Mouse (Mus musculus): ENCODE data around the gene Gna12. TPM values are rescaled to one million over a fixed set of nuclear protein-coding genes. Genes with fewer than 3 reads are reported as not detected.

Gna12 gene
- polyA plus RNA-seq, 1 experiment = 94.4 TPM

DNA sequence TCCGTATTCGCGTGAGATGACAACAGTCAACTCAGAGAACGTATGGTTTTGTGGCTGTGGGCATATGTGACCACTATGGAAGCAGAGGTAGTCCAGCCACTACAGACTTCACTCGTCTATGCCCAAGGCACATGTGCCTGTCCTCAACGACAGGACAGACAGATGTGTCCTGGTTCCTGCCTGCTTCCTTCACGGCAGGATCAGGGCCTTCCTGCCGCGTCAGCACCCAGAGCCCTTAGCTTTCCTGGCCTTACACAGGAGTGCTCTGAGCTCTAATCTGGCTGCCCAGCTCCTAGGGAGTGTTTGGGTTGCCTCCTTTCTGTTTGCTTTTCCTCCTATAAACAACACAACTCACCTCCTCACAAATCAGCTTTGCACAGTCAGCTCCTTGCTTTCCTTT, 53.3 kb downstream of the Gna12 start:
- no peak for TF ChIP-seq CTCF (IDR thresholded peaks at IDR 0.05; ENCODE audit: extremely low read depth, insufficient read depth, low read length)
- H3K27ac ChIP-seq (ENCODE audit: insufficient read depth, low read length) = no peak overlapping the region; the same call in 1 of the 2 replicates
- H3K4me1 ChIP-seq (ENCODE audit: control insufficient read depth, insufficient read depth, low read length) = no peaks in the 10 kb centered on the region
- H3K4me3 ChIP-seq (ENCODE audit: insufficient read depth, low read length) = no peak overlapping the region

DNA sequence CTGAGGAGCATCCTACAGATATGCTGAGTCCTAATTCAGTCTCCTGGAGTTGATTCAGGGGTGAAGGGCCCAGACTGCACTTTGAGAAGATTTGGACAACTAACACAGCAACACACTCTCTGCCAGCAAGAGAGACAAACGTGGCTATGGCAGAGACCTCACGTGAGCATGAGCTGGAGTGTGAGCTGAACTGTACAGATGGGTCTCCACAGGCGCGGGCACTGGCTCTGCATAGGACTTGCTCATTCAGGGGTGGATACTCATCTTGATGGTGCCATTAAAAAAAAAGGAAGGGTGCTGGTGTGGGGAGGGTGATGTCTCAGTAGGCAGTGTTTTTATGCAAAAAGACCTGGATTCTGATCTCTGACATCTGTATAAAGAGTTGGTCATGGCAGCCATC, 55.1 kb downstream of the Gna12 start:
- Histone ChIP-seq H3K4me1 (ENCODE audit: control insufficient read depth, insufficient read depth, low read length) (no peaks in the 10 kb centered on the region), H3K27ac (ENCODE audit: insufficient read depth, low read length) (no peak overlapping the region), H3K4me3 (ENCODE audit: insufficient read depth, low read length) (no peak overlapping the region)
- TF ChIP-seq CTCF (IDR thresholded peaks at IDR 0.05; ENCODE audit: extremely low read depth, insufficient read depth, low read length) (no peak), POLR2A (IDR thresholded peaks at IDR 0.05; ENCODE audit: extremely low read depth, insufficient read depth, low read length) (no peak)

DNA sequence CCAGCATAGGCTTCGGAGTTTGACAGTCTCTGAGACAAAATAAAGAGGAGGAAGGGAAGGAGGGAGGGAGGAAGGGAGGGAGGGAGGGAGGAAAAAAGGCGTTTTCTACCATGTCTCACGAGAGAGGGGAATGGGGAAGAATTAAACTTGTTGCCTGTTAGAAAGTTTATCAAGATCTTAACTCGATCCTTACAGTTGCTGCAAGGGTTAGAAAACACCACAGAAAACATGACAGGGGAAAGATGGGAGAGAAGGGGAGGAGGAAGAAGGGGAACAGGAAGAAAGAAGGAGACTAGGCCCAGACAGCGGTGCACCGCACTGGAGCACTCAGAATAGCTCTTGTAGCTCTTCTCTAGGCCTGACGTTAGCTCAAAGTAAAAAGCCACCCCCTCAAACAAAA, 58.1 kb downstream of the Gna12 start:
- no peak overlapping the region for H3K4me3 ChIP-seq (ENCODE audit: insufficient read depth, low read length)
- peak overlapping the region; percentile 69; the same call in 1 of the 2 replicates for H3K27ac ChIP-seq (ENCODE audit: insufficient read depth, low read length)
- no peak for TF ChIP-seq POLR2A (IDR thresholded peaks at IDR 0.05; ENCODE audit: extremely low read depth, insufficient read depth, low read length)
- no peak for TF ChIP-seq CTCF (IDR thresholded peaks at IDR 0.05; ENCODE audit: extremely low read depth, insufficient read depth, low read length)
- H3K4me1 ChIP-seq (ENCODE audit: control insufficient read depth, insufficient read depth, low read length) = peaks cover 7% of the 10 kb centered on the region

- Histone ChIP-seq H3K27ac (ENCODE audit: insufficient read depth, low read length) (peak overlapping the region; percentile 69; the same call in 1 of the 2 replicates), H3K4me3 (ENCODE audit: insufficient read depth, low read length) (no peak overlapping the region), H3K4me1 (ENCODE audit: control insufficient read depth, insufficient read depth, low read length) (peaks cover 7% of the 10 kb centered on the region)
- no peak for TF ChIP-seq CTCF (IDR thresholded peaks at IDR 0.05; ENCODE audit: extremely low read depth, insufficient read depth, low read length)
- TF ChIP-seq POLR2A (IDR thresholded peaks at IDR 0.05; ENCODE audit: extremely low read depth, insufficient read depth, low read length) = no peak
Measured at GRCm38 (mm10) chr5:140771612-140772011, 58.6 kb downstream of the Gna12 start.

- TF ChIP-seq CTCF (IDR thresholded peaks at IDR 0.05; ENCODE audit: extremely low read depth, insufficient read depth, low read length) = no peak
- TF ChIP-seq POLR2A (IDR thresholded peaks at IDR 0.05; ENCODE audit: extremely low read depth, insufficient read depth, low read length) = no peak
- peak overlapping the region; percentile 90 for H3K27ac ChIP-seq (ENCODE audit: insufficient read depth, low read length)
- no peak overlapping the region for H3K4me3 ChIP-seq (ENCODE audit: insufficient read depth, low read length)
- H3K4me1 ChIP-seq (ENCODE audit: control insufficient read depth, insufficient read depth, low read length) = peaks cover 7% of the 10 kb centered on the region
Measured at GRCm38 (mm10) chr5:140768333-140768732, 61.9 kb downstream of the Gna12 start.

DNA sequence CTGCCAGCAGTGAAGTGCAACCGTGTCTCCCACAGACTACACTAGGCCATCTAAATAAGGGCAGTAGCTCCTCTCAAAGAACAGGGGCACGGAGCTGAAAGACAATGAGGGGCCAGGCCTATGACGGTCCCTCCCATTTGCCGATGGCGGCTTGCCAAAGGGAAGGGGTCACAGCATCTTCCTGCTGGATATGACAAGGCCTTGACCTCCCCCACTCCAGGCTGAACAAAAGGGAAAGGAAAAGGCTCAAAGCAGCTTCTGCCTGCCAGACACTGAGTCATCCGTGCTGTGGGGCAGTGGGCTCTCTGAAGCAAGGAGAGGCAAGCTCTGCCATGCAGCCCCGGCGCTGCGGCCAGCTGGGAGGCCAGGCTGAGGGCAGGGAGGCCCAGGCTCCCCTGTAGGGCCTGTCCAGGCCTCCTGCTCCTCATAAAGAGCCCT, 62.5 kb downstream of the Gna12 start:
- no peak overlapping the region for H3K4me3 ChIP-seq (ENCODE audit: insufficient read depth, low read length)
- peak overlapping the region; percentile 90 for H3K27ac ChIP-seq (ENCODE audit: insufficient read depth, low read length)
- no peak for TF ChIP-seq POLR2A (IDR thresholded peaks at IDR 0.05; ENCODE audit: extremely low read depth, insufficient read depth, low read length)
- peaks cover 7% of the 10 kb centered on the region for H3K4me1 ChIP-seq (ENCODE audit: control insufficient read depth, insufficient read depth, low read length)

DNA sequence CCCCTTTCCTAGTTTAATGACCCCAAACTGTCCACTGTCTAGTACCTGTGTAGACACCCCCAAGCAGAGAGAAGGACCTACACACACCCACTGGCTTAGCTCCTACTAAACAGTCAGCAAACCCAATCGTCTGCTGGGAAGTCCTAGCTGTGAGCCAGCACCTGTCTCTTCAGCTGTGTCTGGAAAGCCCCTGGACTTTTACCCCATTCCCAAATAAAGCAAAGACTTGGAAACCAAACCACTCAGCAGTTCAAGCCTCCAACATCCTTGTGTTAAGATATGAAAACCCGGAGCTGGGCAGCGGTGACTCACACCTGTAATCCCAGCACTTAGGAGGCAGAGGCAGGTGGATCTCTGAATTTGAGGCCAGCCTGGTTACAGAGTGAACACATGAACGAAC, 63.7 kb downstream of the Gna12 start:
- H3K4me1 ChIP-seq (ENCODE audit: control insufficient read depth, insufficient read depth, low read length) = peaks cover 7% of the 10 kb centered on the region
- 0 out of 2 replicates have a peak overlapping the region, but pooled peaks have one; percentile 90 for H3K27ac ChIP-seq (ENCODE audit: insufficient read depth, low read length)

GRCm38 (mm10) chr5:140764921-140765613, 65.2 kb downstream of the Gna12 start:
- H3K4me3 ChIP-seq (ENCODE audit: insufficient read depth, low read length) = no peak overlapping the region
- no peak for TF ChIP-seq CTCF (IDR thresholded peaks at IDR 0.05; ENCODE audit: extremely low read depth, insufficient read depth, low read length)
- TF ChIP-seq POLR2A (IDR thresholded peaks at IDR 0.05; ENCODE audit: extremely low read depth, insufficient read depth, low read length) = no peak
- 0 out of 2 replicates have a peak overlapping the region, but pooled peaks have one; percentile 26 for H3K27ac ChIP-seq (ENCODE audit: insufficient read depth, low read length)
- peaks cover 7% of the 10 kb centered on the region for H3K4me1 ChIP-seq (ENCODE audit: control insufficient read depth, insufficient read depth, low read length)

More for the DNA sequence above, 63.7 kb downstream of the Gna12 start:
- H3K4me3 ChIP-seq (ENCODE audit: insufficient read depth, low read length) = no peak overlapping the region
- TF ChIP-seq CTCF (IDR thresholded peaks at IDR 0.05; ENCODE audit: extremely low read depth, insufficient read depth, low read length) (no peak), POLR2A (IDR thresholded peaks at IDR 0.05; ENCODE audit: extremely low read depth, insufficient read depth, low read length) (no peak)

- H3K27ac ChIP-seq (ENCODE audit: insufficient read depth, low read length) = no peak overlapping the region
- no peaks in the 10 kb centered on the region; the same call in 1 of the 2 replicates for H3K4me1 ChIP-seq (ENCODE audit: control insufficient read depth, insufficient read depth, low read length)
- no peak overlapping the region for H3K4me3 ChIP-seq (ENCODE audit: insufficient read depth, low read length)
- TF ChIP-seq POLR2A (IDR thresholded peaks at IDR 0.05; ENCODE audit: extremely low read depth, insufficient read depth, low read length) (no peak), CTCF (IDR thresholded peaks at IDR 0.05; ENCODE audit: extremely low read depth, insufficient read depth, low read length) (no peak)
Measured at GRCm38 (mm10) chr5:140762540-140762939, 67.7 kb downstream of the Gna12 start.

- TF ChIP-seq POLR2A (IDR thresholded peaks at IDR 0.05; ENCODE audit: extremely low read depth, insufficient read depth, low read length) (no peak), CTCF (IDR thresholded peaks at IDR 0.05; ENCODE audit: extremely low read depth, insufficient read depth, low read length) (no peak)
- Histone ChIP-seq H3K4me1 (ENCODE audit: control insufficient read depth, insufficient read depth, low read length) (peaks cover 2% of the 10 kb centered on the region; the same call in 1 of the 2 replicates), H3K4me3 (ENCODE audit: insufficient read depth, low read length) (no peak overlapping the region), H3K27ac (ENCODE audit: insufficient read depth, low read length) (no peak overlapping the region)
Measured at GRCm38 (mm10) chr5:140758864-140759263, 71.4 kb downstream of the Gna12 start.

All from cortical plate, adult 2 months (tissue).